Mouse (Mus musculus): ENCODE results near the gene Dtnbp1. TPM values are rescaled to one million over a fixed set of nuclear protein-coding genes. Genes with fewer than 3 reads are reported as not detected.

Gene Dtnbp1
- polyA plus RNA-seq, 1 experiment from 2014 or later, result 93.0 TPM

DNA sequence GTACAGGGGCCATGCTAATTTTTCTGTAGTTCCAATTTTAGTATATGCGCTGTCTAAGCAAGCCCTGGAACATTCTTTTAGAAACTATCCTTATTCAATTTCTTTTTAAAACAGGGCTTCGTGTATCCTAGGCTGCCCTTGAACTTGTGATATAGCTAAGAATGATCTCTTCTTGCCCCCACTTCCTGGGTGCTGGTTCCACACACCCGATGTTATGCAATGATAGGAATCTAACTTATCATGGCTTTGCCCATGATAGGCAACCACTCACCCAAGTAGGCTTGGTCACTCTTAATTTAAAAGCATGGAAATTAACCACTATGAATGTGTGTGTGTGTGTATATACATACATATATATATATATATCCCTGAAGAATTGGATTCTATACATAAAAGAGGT is 24.3 kb upstream of the Dtnbp1 start:
- Histone ChIP-seq H3K4me3 (replicated peaks; ENCODE audit: low read depth, low read length) (no peak overlapping the region), H3K27me3 (ENCODE audit: insufficient read depth, low read length) (no peaks in the 10 kb centered on the region), H3K27ac (no peak overlapping the region), H3K36me3 (ENCODE audit: insufficient read depth, low read length) (no peaks in the 10 kb centered on the region), H3K4me1 (replicated peaks; ENCODE audit: insufficient read depth, low read length) (0 out of 2 replicates have a peak, but pooled peaks cover 1% of the 10 kb centered on the region), H3K9me3 (replicated peaks; ENCODE audit: low read length) (no peaks in the 10 kb centered on the region), H3K9ac (ENCODE audit: low read depth, low read length) (no peak overlapping the region), H3K4me2 (ENCODE audit: low read length) (no peak overlapping the region)
- no peak for DNase-seq (ENCODE audit: low spot score)
- whole genome bisulfite sequencing, result 91% methylated on average over 3 of the region's 3 CpGs
- TF ChIP-seq CTCF (IDR thresholded peaks at IDR 0.05; ENCODE audit: low read depth), result no peak
- ATAC-seq (replicated peaks; ENCODE audit: low FRiP score, low read depth), result no peak

GRCm38 (mm10) chr13:45024821-45025220 is 22.9 kb upstream of the Dtnbp1 start:
- no peaks in the 10 kb centered on the region for H3K36me3 ChIP-seq (ENCODE audit: insufficient read depth, low read length)
- 77% methylated on average over 10 of the region's 10 CpGs for WGBS
- no peaks in the 10 kb centered on the region for H3K4me1 ChIP-seq (replicated peaks; ENCODE audit: insufficient read depth, low read length)
- H3K9me3 ChIP-seq (replicated peaks; ENCODE audit: low read length), result no peaks in the 10 kb centered on the region
- no peak overlapping the region for H3K27ac ChIP-seq
- no peak overlapping the region for H3K4me3 ChIP-seq (replicated peaks; ENCODE audit: low read depth, low read length)
- DNase-seq (ENCODE audit: low spot score), result no peak
- H3K4me2 ChIP-seq (ENCODE audit: low read length), result no peak overlapping the region
- TF ChIP-seq CTCF (IDR thresholded peaks at IDR 0.05; ENCODE audit: low read depth), result no peak
- no peak for ATAC-seq (replicated peaks; ENCODE audit: low FRiP score, low read depth)
- no peaks in the 10 kb centered on the region for H3K27me3 ChIP-seq (ENCODE audit: insufficient read depth, low read length)
- no peak overlapping the region for H3K9ac ChIP-seq (ENCODE audit: low read depth, low read length)

DNA sequence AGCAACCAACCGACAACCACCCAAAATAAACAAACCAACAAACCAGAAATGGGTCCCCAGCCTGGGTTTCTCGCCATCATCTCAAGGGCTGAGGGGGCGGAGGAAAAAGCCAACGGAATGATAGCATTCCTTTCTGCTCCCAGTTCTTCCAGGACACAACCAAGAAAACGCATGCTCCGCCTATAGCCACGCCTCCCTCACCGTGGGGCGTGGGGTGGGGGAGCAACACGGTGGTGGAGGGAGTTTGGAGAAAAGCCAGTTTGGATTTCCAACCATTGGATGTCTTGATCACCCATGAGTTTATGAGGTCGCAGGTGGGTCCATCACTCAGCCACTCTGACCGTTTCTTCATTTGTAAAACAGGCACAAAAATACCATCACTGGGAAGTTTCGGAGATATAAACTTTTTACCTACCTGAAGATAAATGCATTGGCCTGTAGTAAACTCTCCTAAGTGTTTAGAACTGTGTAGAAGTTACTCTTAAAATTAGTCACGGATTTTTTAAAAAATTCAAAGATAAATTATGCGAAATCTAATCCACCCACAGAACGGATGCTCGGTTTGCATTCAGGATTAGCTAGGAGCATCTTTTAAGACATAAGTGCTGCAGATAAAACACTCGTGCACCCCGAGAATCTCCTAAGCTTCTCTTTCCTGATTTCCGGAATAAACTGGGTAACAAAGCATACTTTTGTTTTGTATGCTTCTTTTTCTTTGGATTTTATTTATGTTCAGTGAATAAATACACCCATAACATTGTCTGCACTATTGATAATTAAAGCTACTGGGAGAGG is 21.6 kb upstream of the Dtnbp1 start:
- ATAC-seq (replicated peaks; ENCODE audit: low FRiP score, low read depth) (no peak), DNase-seq (ENCODE audit: low spot score) (no peak)
- Histone ChIP-seq H3K9me3 (replicated peaks; ENCODE audit: low read length) (no peaks in the 10 kb centered on the region), H3K36me3 (ENCODE audit: insufficient read depth, low read length) (no peaks in the 10 kb centered on the region), H3K27ac (no peak overlapping the region), H3K9ac (ENCODE audit: low read depth, low read length) (no peak overlapping the region), H3K4me2 (ENCODE audit: low read length) (no peak overlapping the region), H3K4me1 (replicated peaks; ENCODE audit: insufficient read depth, low read length) (no peaks in the 10 kb centered on the region), H3K27me3 (ENCODE audit: insufficient read depth, low read length) (no peaks in the 10 kb centered on the region), H3K4me3 (replicated peaks; ENCODE audit: low read depth, low read length) (no peak overlapping the region)
- 64% methylated on average over 20 of the region's 20 CpGs for WGBS
- no peak for TF ChIP-seq CTCF (IDR thresholded peaks at IDR 0.05; ENCODE audit: low read depth)

DNA sequence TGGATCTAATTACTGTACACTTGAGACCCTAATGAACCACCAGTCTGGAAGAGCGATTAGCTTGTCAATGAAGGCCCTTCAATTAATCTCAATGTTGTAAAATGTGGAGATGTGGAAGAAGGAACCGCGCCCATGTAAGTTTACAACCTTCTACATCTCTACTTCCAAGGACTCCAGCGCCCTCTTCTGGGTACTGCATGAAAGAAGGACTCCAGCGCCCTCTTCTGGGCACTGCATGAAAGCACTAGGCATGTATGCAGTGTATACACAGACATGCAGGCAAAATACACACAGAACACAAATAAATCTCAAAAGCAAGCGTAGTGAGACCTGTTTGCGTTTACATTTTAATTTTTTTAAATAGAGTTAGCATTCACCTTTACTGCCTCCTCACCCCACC is 6.2 kb upstream of the Dtnbp1 start:
- DNase-seq (ENCODE audit: low spot score) (peak; percentile 58), ATAC-seq (replicated peaks; ENCODE audit: low FRiP score, low read depth) (0 out of 2 replicates have a peak, but pooled peaks have one; percentile 13)
- H3K4me3 ChIP-seq (replicated peaks; ENCODE audit: low read depth, low read length), result no peak overlapping the region
- H3K4me1 ChIP-seq (replicated peaks; ENCODE audit: insufficient read depth, low read length), result no peaks in the 10 kb centered on the region
- no peaks in the 10 kb centered on the region for H3K27me3 ChIP-seq (ENCODE audit: insufficient read depth, low read length)
- no peaks in the 10 kb centered on the region for H3K9me3 ChIP-seq (replicated peaks; ENCODE audit: low read length)
- no peak overlapping the region for H3K9ac ChIP-seq (ENCODE audit: low read depth, low read length)
- no peak overlapping the region for H3K27ac ChIP-seq
- TF ChIP-seq CTCF (IDR thresholded peaks at IDR 0.05; ENCODE audit: low read depth), result peak; percentile 76
- WGBS, result 68% methylated on average over 7 of the region's 7 CpGs
- H3K36me3 ChIP-seq (ENCODE audit: insufficient read depth, low read length), result no peaks in the 10 kb centered on the region
- no peak overlapping the region for H3K4me2 ChIP-seq (ENCODE audit: low read length)

GRCm38 (mm10) chr13:45007726-45008125 is 5.8 kb upstream of the Dtnbp1 start:
- no peaks in the 10 kb centered on the region for H3K27me3 ChIP-seq (ENCODE audit: insufficient read depth, low read length)
- ATAC-seq (replicated peaks; ENCODE audit: low FRiP score, low read depth), result peak; percentile 17; the same call in 1 of the 2 replicates
- TF ChIP-seq CTCF (IDR thresholded peaks at IDR 0.05; ENCODE audit: low read depth), result no peak
- no peak overlapping the region for H3K27ac ChIP-seq
- no peak for DNase-seq (ENCODE audit: low spot score)
- H3K4me3 ChIP-seq (replicated peaks; ENCODE audit: low read depth, low read length), result no peak overlapping the region
- H3K9ac ChIP-seq (ENCODE audit: low read depth, low read length), result no peak overlapping the region
- no peak overlapping the region for H3K4me2 ChIP-seq (ENCODE audit: low read length)
- no peaks in the 10 kb centered on the region for H3K36me3 ChIP-seq (ENCODE audit: insufficient read depth, low read length)
- H3K9me3 ChIP-seq (replicated peaks; ENCODE audit: low read length), result no peaks in the 10 kb centered on the region
- WGBS, result 34% methylated on average over 6 of the region's 6 CpGs
- H3K4me1 ChIP-seq (replicated peaks; ENCODE audit: insufficient read depth, low read length), result 0 out of 2 replicates have a peak, but pooled peaks cover under 1% of the 10 kb centered on the region

DNA sequence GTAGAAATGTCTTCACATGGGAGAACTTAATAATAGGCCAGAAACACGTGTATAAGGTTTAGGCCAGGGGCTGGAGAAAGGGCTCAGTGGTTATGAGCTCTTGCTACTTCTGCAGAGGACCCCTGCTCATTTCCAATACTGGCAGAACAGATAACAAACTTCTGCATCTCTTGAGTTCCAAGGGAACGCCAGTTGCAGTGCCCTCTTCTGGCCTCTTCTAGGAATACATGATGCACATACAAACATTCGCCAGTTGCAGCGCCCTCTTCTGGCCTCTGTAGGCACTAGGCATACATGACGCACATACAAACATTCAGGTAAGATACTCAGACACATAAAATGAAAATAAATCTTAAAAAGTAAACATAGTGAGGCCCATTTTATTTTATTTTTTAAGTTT is 4.5 kb upstream of the Dtnbp1 start:
- 75% methylated on average over 5 of the region's 5 CpGs for WGBS
- no peaks in the 10 kb centered on the region for H3K27me3 ChIP-seq (ENCODE audit: insufficient read depth, low read length)
- no peaks in the 10 kb centered on the region for H3K36me3 ChIP-seq (ENCODE audit: insufficient read depth, low read length)
- DNase-seq (ENCODE audit: low spot score), result peak; percentile 38
- H3K4me3 ChIP-seq (replicated peaks; ENCODE audit: low read depth, low read length), result no peak overlapping the region
- peak; percentile 71 for TF ChIP-seq CTCF (IDR thresholded peaks at IDR 0.05; ENCODE audit: low read depth)
- no peak overlapping the region for H3K27ac ChIP-seq
- H3K4me2 ChIP-seq (ENCODE audit: low read length), result no peak overlapping the region
- ATAC-seq (replicated peaks; ENCODE audit: low FRiP score, low read depth), result no peak
- no peak overlapping the region for H3K9ac ChIP-seq (ENCODE audit: low read depth, low read length)
- no peaks in the 10 kb centered on the region for H3K9me3 ChIP-seq (replicated peaks; ENCODE audit: low read length)
- H3K4me1 ChIP-seq (replicated peaks; ENCODE audit: insufficient read depth, low read length), result 0 out of 2 replicates have a peak, but pooled peaks cover 5% of the 10 kb centered on the region
